Mouse (Mus musculus): ENCODE data around the gene Arpin. TPM values are rescaled to one million over a fixed set of nuclear protein-coding genes. Genes with fewer than 3 reads are reported as not detected.

Arpin gene
- polyA plus RNA-seq, 1 experiment = 2.4 TPM

- Histone ChIP-seq H3K27ac (ENCODE audit: insufficient read depth, low read length) (no peak overlapping the region), H3K36me3 (ENCODE audit: control insufficient read depth, insufficient read depth, low read length, poor library complexity, severe bottlenecking) (no peaks in the 10 kb centered on the region), H3K9me3 (replicated peaks; ENCODE audit: control insufficient read depth, insufficient read depth, low read length, poor library complexity, severe bottlenecking) (no peaks in the 10 kb centered on the region), H3K27me3 (ENCODE audit: control insufficient read depth, insufficient read depth, low read length, poor library complexity, severe bottlenecking) (no peaks in the 10 kb centered on the region), H3K4me3 (ENCODE audit: low read depth, low read length) (no peak overlapping the region), H3K9ac (ENCODE audit: low read depth, poor library complexity, severe bottlenecking) (no peak overlapping the region), H3K4me1 (ENCODE audit: control insufficient read depth, insufficient read depth, low read length) (peaks cover 2% of the 10 kb centered on the region)
- TF ChIP-seq POLR2A (IDR thresholded peaks at IDR 0.05; ENCODE audit: insufficient read depth, low read length) (no peak), CTCF (IDR thresholded peaks at IDR 0.05; ENCODE audit: low read depth, low read length) (peak; percentile 30)
Measured at GRCm38 (mm10) chr7:79928516-79929052, 6.6 kb downstream of the Arpin start.

GRCm38 (mm10) chr7:79920344-79920983 lies 14.7 kb downstream of the Arpin start, which contains the start of gene Ap3s2:
Gene Ap3s2, minus strand, starts transcription at chr7:79920649.
- no peak within 1 kb of the TSS for H3K27ac ChIP-seq (ENCODE audit: insufficient read depth, low read length)
- TF ChIP-seq EP300 (IDR thresholded peaks at IDR 0.05; ENCODE audit: insufficient read depth, low read depth, low read length) (0 out of 2 replicates have a peak, but pooled peaks have one; percentile 25), POLR2A (IDR thresholded peaks at IDR 0.05; ENCODE audit: insufficient read depth, low read length) (no peak), CTCF (IDR thresholded peaks at IDR 0.05; ENCODE audit: low read depth, low read length) (no peak)

GRCm38 (mm10) chr7:79914556-79914955 lies 20.6 kb downstream of the Arpin start:
- TF ChIP-seq EP300 (IDR thresholded peaks at IDR 0.05; ENCODE audit: insufficient read depth, low read depth, low read length) = no peak
- TF ChIP-seq CTCF (IDR thresholded peaks at IDR 0.05; ENCODE audit: low read depth, low read length) = peak; percentile 30
- Histone ChIP-seq H3K9ac (ENCODE audit: low read depth, poor library complexity, severe bottlenecking) (no peak overlapping the region), H3K36me3 (ENCODE audit: control insufficient read depth, insufficient read depth, low read length, poor library complexity, severe bottlenecking) (peaks cover 21% of the 10 kb centered on the region), H3K9me3 (replicated peaks; ENCODE audit: control insufficient read depth, insufficient read depth, low read length, poor library complexity, severe bottlenecking) (no peaks in the 10 kb centered on the region), H3K27ac (ENCODE audit: insufficient read depth, low read length) (no peak overlapping the region), H3K4me1 (ENCODE audit: control insufficient read depth, insufficient read depth, low read length) (no peaks in the 10 kb centered on the region), H3K27me3 (ENCODE audit: control insufficient read depth, insufficient read depth, low read length, poor library complexity, severe bottlenecking) (no peaks in the 10 kb centered on the region), H3K4me3 (ENCODE audit: low read depth, low read length) (no peak overlapping the region)

More at GRCm38 (mm10) chr7:79920344-79920983, 14.7 kb downstream of the Arpin start, which contains the start of gene Ap3s2:
- Histone ChIP-seq H3K36me3 (ENCODE audit: control insufficient read depth, insufficient read depth, low read length, poor library complexity, severe bottlenecking) (peaks cover 6% of the 10 kb centered on the region), H3K9ac (ENCODE audit: low read depth, poor library complexity, severe bottlenecking) (peak within 1 kb of the TSS; percentile 37), H3K9me3 (replicated peaks; ENCODE audit: control insufficient read depth, insufficient read depth, low read length, poor library complexity, severe bottlenecking) (no peaks in the 10 kb centered on the region), H3K4me3 (ENCODE audit: low read depth, low read length) (peak within 1 kb of the TSS; percentile 73), H3K4me1 (ENCODE audit: control insufficient read depth, insufficient read depth, low read length) (peaks cover 2% of the 10 kb centered on the region), H3K27me3 (ENCODE audit: control insufficient read depth, insufficient read depth, low read length, poor library complexity, severe bottlenecking) (no peaks in the 10 kb centered on the region)

- Histone ChIP-seq H3K9ac (ENCODE audit: low read depth, poor library complexity, severe bottlenecking) (no peak overlapping the region), H3K27me3 (ENCODE audit: control insufficient read depth, insufficient read depth, low read length, poor library complexity, severe bottlenecking) (no peaks in the 10 kb centered on the region), H3K9me3 (replicated peaks; ENCODE audit: control insufficient read depth, insufficient read depth, low read length, poor library complexity, severe bottlenecking) (no peaks in the 10 kb centered on the region), H3K4me1 (ENCODE audit: control insufficient read depth, insufficient read depth, low read length) (no peaks in the 10 kb centered on the region), H3K36me3 (ENCODE audit: control insufficient read depth, insufficient read depth, low read length, poor library complexity, severe bottlenecking) (peaks cover 27% of the 10 kb centered on the region), H3K4me3 (ENCODE audit: low read depth, low read length) (no peak overlapping the region), H3K27ac (ENCODE audit: insufficient read depth, low read length) (no peak overlapping the region)
- TF ChIP-seq CTCF (IDR thresholded peaks at IDR 0.05; ENCODE audit: low read depth, low read length) = no peak
Measured at GRCm38 (mm10) chr7:79907356-79907755, 27.8 kb downstream of the Arpin start.

- Histone ChIP-seq H3K27me3 (ENCODE audit: control insufficient read depth, insufficient read depth, low read length, poor library complexity, severe bottlenecking) (no peaks in the 10 kb centered on the region), H3K27ac (ENCODE audit: insufficient read depth, low read length) (no peak overlapping the region), H3K4me3 (ENCODE audit: low read depth, low read length) (no peak overlapping the region), H3K9ac (ENCODE audit: low read depth, poor library complexity, severe bottlenecking) (no peak overlapping the region), H3K36me3 (ENCODE audit: control insufficient read depth, insufficient read depth, low read length, poor library complexity, severe bottlenecking) (peaks cover 27% of the 10 kb centered on the region), H3K4me1 (ENCODE audit: control insufficient read depth, insufficient read depth, low read length) (no peaks in the 10 kb centered on the region), H3K9me3 (replicated peaks; ENCODE audit: control insufficient read depth, insufficient read depth, low read length, poor library complexity, severe bottlenecking) (no peaks in the 10 kb centered on the region)
- no peak for TF ChIP-seq POLR2A (IDR thresholded peaks at IDR 0.05; ENCODE audit: insufficient read depth, low read length)
- no peak for TF ChIP-seq EP300 (IDR thresholded peaks at IDR 0.05; ENCODE audit: insufficient read depth, low read depth, low read length)
- no peak for TF ChIP-seq CTCF (IDR thresholded peaks at IDR 0.05; ENCODE audit: low read depth, low read length)
Measured at GRCm38 (mm10) chr7:79906914-79907313, 28.2 kb downstream of the Arpin start.

GRCm38 (mm10) chr7:79905193-79905592 lies 30.0 kb downstream of the Arpin start:
- peaks cover 27% of the 10 kb centered on the region for H3K36me3 ChIP-seq (ENCODE audit: control insufficient read depth, insufficient read depth, low read length, poor library complexity, severe bottlenecking)

More at GRCm38 (mm10) chr7:79905193-79905592, 30.0 kb downstream of the Arpin start:
- Histone ChIP-seq H3K9ac (ENCODE audit: low read depth, poor library complexity, severe bottlenecking) (no peak overlapping the region), H3K9me3 (replicated peaks; ENCODE audit: control insufficient read depth, insufficient read depth, low read length, poor library complexity, severe bottlenecking) (no peaks in the 10 kb centered on the region), H3K4me1 (ENCODE audit: control insufficient read depth, insufficient read depth, low read length) (no peaks in the 10 kb centered on the region), H3K4me3 (ENCODE audit: low read depth, low read length) (no peak overlapping the region), H3K27me3 (ENCODE audit: control insufficient read depth, insufficient read depth, low read length, poor library complexity, severe bottlenecking) (no peaks in the 10 kb centered on the region), H3K27ac (ENCODE audit: insufficient read depth, low read length) (no peak overlapping the region)
- TF ChIP-seq POLR2A (IDR thresholded peaks at IDR 0.05; ENCODE audit: insufficient read depth, low read length) = no peak

Measured in ES-Bruce4 (cell line).